ENCODE assay signal across 8 mouse cellular contexts in the genomic region with DNA sequence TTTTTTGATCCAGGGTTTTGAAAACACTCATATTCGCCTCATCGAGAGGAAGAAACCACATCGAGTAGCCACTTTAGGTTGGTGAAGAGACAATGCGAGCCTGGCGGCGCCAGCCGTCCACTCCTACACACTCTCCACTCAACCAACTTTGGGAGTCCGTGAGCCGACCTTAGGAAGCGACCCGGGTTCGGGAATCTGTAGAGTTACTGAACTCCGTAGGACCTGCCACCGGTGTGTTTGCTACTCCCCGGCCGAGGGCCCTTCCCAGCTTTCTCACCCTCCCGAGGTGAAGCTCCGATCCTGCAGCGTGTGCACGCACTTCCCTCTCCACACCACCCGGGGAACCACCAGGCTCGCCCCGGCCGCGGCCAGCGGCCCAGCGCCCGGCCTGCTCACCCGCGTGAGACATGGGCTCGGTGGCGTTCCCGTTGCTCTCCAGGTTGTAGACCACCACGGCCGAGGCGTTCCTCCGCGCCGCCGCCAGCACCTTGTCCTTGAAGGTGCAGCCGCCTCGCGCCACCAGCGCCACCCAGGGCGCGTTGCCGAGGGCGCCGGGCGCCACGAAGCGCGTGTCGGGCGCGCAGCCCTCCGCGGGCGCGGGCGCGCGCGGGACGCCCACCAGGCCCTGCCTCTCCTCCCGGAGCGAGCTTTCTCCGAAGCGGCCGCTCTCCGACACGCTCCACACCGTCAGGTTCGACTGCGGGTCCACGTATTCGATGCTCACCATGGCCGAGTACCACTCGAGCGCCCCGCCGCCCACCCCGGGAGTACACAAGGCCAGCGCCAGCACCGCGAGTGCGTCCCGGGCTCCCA. TPM values are rescaled to one million over a fixed set of nuclear protein-coding genes. Genes with fewer than 3 reads are reported as not detected.
DNase-seq lines count a peak whose midpoint lies in the region; ATAC-seq and TF ChIP-seq lines count a peak whose summit lies in the region.

No protein-coding gene starts in this region.

- H3K27me3 ChIP-seq in kidney, adult 2 months (replicated peaks; ENCODE audit: control insufficient read depth, insufficient read depth, low read length) = no peaks in the 10 kb centered on the region
- H3K27me3 ChIP-seq in liver, embryonic 15.5 days = no peaks in the 10 kb centered on the region
- no peaks in the 10 kb centered on the region for H3K27me3 ChIP-seq in stomach, postnatal 0 days (ENCODE audit: control insufficient read depth, insufficient read depth, low read length)

- H3K36me3 ChIP-seq in kidney, adult 2 months (ENCODE audit: control insufficient read depth, insufficient read depth, low read length) = no peaks in the 10 kb centered on the region
- H3K36me3 ChIP-seq in liver, embryonic 15.5 days (replicated peaks) = no peaks in the 10 kb centered on the region
- H3K36me3 ChIP-seq in stomach, postnatal 0 days (ENCODE audit: control insufficient read depth, insufficient read depth, low read length) = no peaks in the 10 kb centered on the region

- peak; percentile 24 for ATAC-seq in granulocyte monocyte progenitor cell, adult 5-6 weeks (replicated peaks; ENCODE audit: poor library complexity, severe bottlenecking)
- peak; percentile 51 for ATAC-seq in liver, embryonic 15.5 days (ENCODE audit: insufficient read depth)
- ATAC-seq in stomach, postnatal 0 days (ENCODE audit: low FRiP score, low TSS enrichment) = peak; percentile 70

- H3K4me2 ChIP-seq in liver, embryonic 15.5 days = peak overlapping the region; percentile 98
- peak overlapping the region; percentile 78 for H3K4me2 ChIP-seq in stomach, postnatal 0 days (replicated peaks; ENCODE audit: low read depth)

- H3K9me3 ChIP-seq in liver, embryonic 15.5 days (replicated peaks) = no peaks in the 10 kb centered on the region
- H3K9me3 ChIP-seq in stomach, postnatal 0 days (ENCODE audit: control insufficient read depth, low read length) = no peaks in the 10 kb centered on the region

- TF ChIP-seq POLR2A in kidney, adult 2 months (IDR thresholded peaks at IDR 0.05; ENCODE audit: low read depth, low read length) = no peak

- peak overlapping the region; percentile 90 for H3K4me3 ChIP-seq in kidney, adult 2 months (ENCODE audit: insufficient read depth, low read depth, low read length)
- H3K4me3 ChIP-seq in liver, embryonic 15.5 days (replicated peaks) = peak overlapping the region; percentile 86
- peak overlapping the region; percentile 86 for H3K4me3 ChIP-seq in stomach, postnatal 0 days (ENCODE audit: low read depth, low read length)

- peak overlapping the region; percentile 81 for H3K9ac ChIP-seq in liver, embryonic 15.5 days
- peak overlapping the region; percentile 90 for H3K9ac ChIP-seq in stomach, postnatal 0 days (ENCODE audit: low read length)

- no peak for TF ChIP-seq CTCF in kidney, adult 2 months (conservative IDR thresholded peaks at IDR 0.05; ENCODE audit: insufficient read depth, insufficient read length, low read depth, low read length)
- no peak; the same call in 1 of the 2 replicates for TF ChIP-seq CTCF in stomach, postnatal 0 days (IDR thresholded peaks at IDR 0.05; ENCODE audit: low read depth)

- peaks cover 13% of the 10 kb centered on the region; the same call in 1 of the 2 replicates for H3K4me1 ChIP-seq in kidney, adult 2 months (ENCODE audit: control insufficient read depth, insufficient read depth, low read length)
- H3K4me1 ChIP-seq in liver, embryonic 15.5 days (replicated peaks) = peaks cover 57% of the 10 kb centered on the region
- H3K4me1 ChIP-seq in stomach, postnatal 0 days (replicated peaks; ENCODE audit: control insufficient read depth, insufficient read depth) = 0 out of 2 replicates have a peak, but pooled peaks cover 2% of the 10 kb centered on the region

- peak overlapping the region; percentile 87 for H3K27ac ChIP-seq in kidney, adult 2 months (ENCODE audit: insufficient read depth, low read depth, low read length)
- peak overlapping the region; percentile 87 for H3K27ac ChIP-seq in liver, embryonic 15.5 days (replicated peaks)
- H3K27ac ChIP-seq in stomach, postnatal 0 days (replicated peaks) = peak overlapping the region; percentile 99

- TF ChIP-seq EP300 in stomach, postnatal 0 days (optimal IDR thresholded peaks at IDR 0.05) = no peak

- under 1% methylated on average over 88 of the region's 88 CpGs for WGBS in kidney, adult 2 months
- WGBS in liver, embryonic 15.5 days (ENCODE audit: insufficient replicate concordance) = under 1% methylated on average over 86 of the region's 88 CpGs
- WGBS in stomach, postnatal 0 days = under 1% methylated on average over 68 of the region's 88 CpGs

- DNase-seq in cerebellum, adult 9-10 months = peak; percentile 66
- no peak for DNase-seq in cerebellum, postnatal 10 days
- DNase-seq in embryo, embryonic 9.5 days (ENCODE audit: extremely low spot score) = peak; percentile 68
- DNase-seq in kidney, adult 2 months = peak; percentile 57
- peak; percentile 75 for DNase-seq in neural tube, embryonic 10.5 days (ENCODE audit: extremely low spot score, low spot score)
- DNase-seq in stomach, postnatal 0 days (ENCODE audit: low spot score) = peak; percentile 75

RNA-seq across cellular contexts. Expression of gene Rnf149, which starts 0.6 kb away (rescaled TPM):
- total RNA-seq in granulocyte monocyte progenitor cell, adult 5-6 weeks (2014; fragmentation: Nextera tagmentation) = 34.0 and 37.2 TPM in 2 replicates
- 34.6 and 34.8 TPM in 2 replicates for total RNA-seq in granulocyte monocyte progenitor cell, adult 5-6 weeks (2017)
- 30.3 and 33.7 TPM in 2 replicates for polyA plus RNA-seq in kidney, adult 2 months (2012; rRNA removed)
- 16.0 and 18.8 TPM in 2 replicates for polyA plus RNA-seq in liver, embryonic 15.5 days (2015; fragmentation: Nextera tagmentation; extraction: Ambion mirVana)
- polyA plus RNA-seq in stomach, postnatal 0 days (2015; fragmentation: Nextera tagmentation; extraction: Ambion mirVana) = 30.2 and 33.5 TPM in 2 replicates

RNA-seq across cellular contexts. Expression of gene Cnot11, which starts 41.8 kb away (rescaled TPM):
- total RNA-seq in granulocyte monocyte progenitor cell, adult 5-6 weeks (2014; fragmentation: Nextera tagmentation) = 16.3 and 28.7 TPM in 2 replicates
- total RNA-seq in granulocyte monocyte progenitor cell, adult 5-6 weeks (2017) = 25.9 and 28.3 TPM in 2 replicates
- 18.2 and 20.8 TPM in 2 replicates for polyA plus RNA-seq in kidney, adult 2 months (2012; rRNA removed)
- 8.0 and 8.1 TPM in 2 replicates for polyA plus RNA-seq in liver, embryonic 15.5 days (2015; fragmentation: Nextera tagmentation; extraction: Ambion mirVana)
- 11.1 and 12.3 TPM in 2 replicates for polyA plus RNA-seq in stomach, postnatal 0 days (2015; fragmentation: Nextera tagmentation; extraction: Ambion mirVana)

Comparison
In these comparisons a context has a peak if more than half of its experiments do, and no peak if none do; other contexts are left out.
1. DNase-seq: peak in cerebellum, adult 9-10 months (single experiment), embryo, embryonic 9.5 days (single experiment), kidney, adult 2 months (single experiment), neural tube, embryonic 10.5 days (single experiment) and stomach, postnatal 0 days (single experiment); none in cerebellum, postnatal 10 days (0 of 2).
2. Peak in every context shown above with its lines, with median percentiles within 50 percentile points of each other: ATAC-seq, H3K27ac ChIP-seq and H3K4me3 ChIP-seq.